Mouse (Mus musculus) forebrain, postnatal 0 days (tissue): Measurements from ENCODE around the gene Rassf5. TPM values are rescaled to one million over a fixed set of nuclear protein-coding genes. Genes with fewer than 3 reads are reported as not detected.
A peak's percentile ranks its signal among the peaks of the same experiment; 100 is the strongest.

Experiments
- ATAC-seq: fragments of 200-750 bp; cut with Nextera tagmentation; 2 replicates; pipeline ENCODE4 v1.8.0; 2017; ENCODE audit warnings: mild to moderate bottlenecking, moderate library complexity
- DNase-seq: peaks from one replicate; pipeline ENCODE4 v3.0.0-alpha.2; 2015
- H3K27ac ChIP-seq: fragments of 300-500 bp; sonication (generic); 2 replicates; pipeline ENCODE4 v1.5.1; 2014; ENCODE audit warnings: low read depth, mild to moderate bottlenecking, antibody characterized with exemption, low read length, moderate library complexity, mixed read lengths
- H3K27me3 ChIP-seq: fragments of 300-500 bp; sonication (generic); 2 replicates; pipeline ENCODE4 v1.6.1; 2014; ENCODE audit warnings: mild to moderate bottlenecking, low read length, mixed read lengths; ENCODE audit not compliant: insufficient read depth
- H3K36me3 ChIP-seq: fragments of 300-500 bp; sonication (generic); 2 replicates; pipeline ENCODE4 v1.6.1; 2014; ENCODE audit warnings: mild to moderate bottlenecking, moderate library complexity; ENCODE audit not compliant: insufficient read depth
- H3K4me1 ChIP-seq: fragments of 300-500 bp; sonication (generic); 2 replicates; pipeline ENCODE4 v1.6.1; 2014; ENCODE audit warnings: antibody characterized with exemption; ENCODE audit not compliant: insufficient read depth
- H3K4me2 ChIP-seq: fragments of 300-500 bp; sonication (generic); 2 replicates; pipeline ENCODE4 v1.6.1; 2014; ENCODE audit warnings: low read depth, mild to moderate bottlenecking, moderate library complexity
- H3K4me3 ChIP-seq: fragments of 300-500 bp; sonication (generic); 2 replicates; pipeline ENCODE4 v1.5.1; 2014; ENCODE audit warnings: low read depth, low read length, mixed read lengths
- H3K9ac ChIP-seq: fragments of 300-500 bp; sonication (generic); 2 replicates; pipeline ENCODE4 v1.6.1; 2014; ENCODE audit warnings: mild to moderate bottlenecking
- H3K9me3 ChIP-seq: fragments of 300-500 bp; sonication (generic); 2 replicates; pipeline ENCODE4 v1.6.1; 2016; ENCODE audit warnings: low read length
- CTCF ChIP-seq: sonication (generic); IDR thresholded peaks from 2 replicates; pipeline ENCODE4 v1.5.1; 2016; ENCODE audit warnings: antibody characterized with exemption, control low read depth, low read depth
- WGBS: fragments of 180-500 bp; shearing (Covaris S2); extraction: QIAGEN DNeasy Blood & Tissue Kit; methylation state at CpG from one replicate; pipeline ENCODE4 v1.1.7; 2014; 5-methylcytosine and 5-hydroxymethylcytosine counted together
- polyA plus RNA-seq: library from polyadenylated mRNA; unstranded; fragments of >200 nt; fragmentation: Nextera tagmentation; extraction: Ambion mirVana; gene quantifications from 2 replicates; pipeline ENCODE4 v1.2.1, GENCODE M21; 2015
- total RNA-seq: library from RNA; depleted of rRNA; stranded (reverse); fragments of >200 nt; gene quantifications from 2 replicates; pipeline ENCODE4 v1.2.3, GENCODE M21; 2014; rRNA removed

The Rassf5 gene
- total RNA-seq = 2.2 and 6.7 TPM in 2 replicates
- polyA plus RNA-seq = 1.6 and 2.7 TPM in 2 replicates

- peak; percentile 45 for ATAC-seq
- Histone ChIP-seq H3K4me1 (peaks cover 9% of the 10 kb centered on the region), H3K27me3 (no peaks in the 10 kb centered on the region), H3K36me3 (no peaks in the 10 kb centered on the region), H3K4me2 (peak within 1 kb of the TSS; percentile 95), H3K9ac (peak within 1 kb of the TSS; percentile 89), H3K4me3 (peak within 1 kb of the TSS; percentile 72), H3K27ac (0 out of 2 replicates have a peak within 1 kb of the TSS, but pooled peaks have one; percentile 9), H3K9me3 (no peaks in the 10 kb centered on the region)
- WGBS = 1% methylated on average over 48 of the region's 60 CpGs
- no peak for TF ChIP-seq CTCF
- peak; percentile 65 for DNase-seq
Measured at GRCm38 (mm10) chr1:131245089-131245856, at the start of gene Rassf5. Gene Rassf5, minus strand, starts transcription at chr1:131245258.

GRCm38 (mm10) chr1:131293922-131294250 lies 48.8 kb upstream of the Rassf5 start:
- Histone ChIP-seq H3K4me3 (no peak overlapping the region), H3K4me2 (no peak overlapping the region), H3K9ac (no peak overlapping the region), H3K36me3 (peaks cover 59% of the 10 kb centered on the region), H3K4me1 (no peaks in the 10 kb centered on the region), H3K9me3 (no peaks in the 10 kb centered on the region), H3K27ac (peak overlapping the region; percentile 50; the same call in 1 of the 2 replicates), H3K27me3 (no peaks in the 10 kb centered on the region)
- ATAC-seq (peak; percentile 81), DNase-seq (peak; percentile 57)
- WGBS = 60% methylated on average over 2 of the region's 2 CpGs
- TF ChIP-seq CTCF = no peak

- Histone ChIP-seq H3K4me3 (no peak overlapping the region), H3K4me1 (no peaks in the 10 kb centered on the region), H3K27me3 (no peaks in the 10 kb centered on the region), H3K9me3 (no peaks in the 10 kb centered on the region), H3K27ac (peak overlapping the region; percentile 50; the same call in 1 of the 2 replicates), H3K9ac (no peak overlapping the region), H3K36me3 (peaks cover 59% of the 10 kb centered on the region), H3K4me2 (no peak overlapping the region)
- no peak for TF ChIP-seq CTCF
- ATAC-seq = peak; percentile 21; the same call in 1 of the 2 replicates
- 67% methylated on average over 4 of the region's 4 CpGs for WGBS
- no peak for DNase-seq
Measured at GRCm38 (mm10) chr1:131293221-131293921, 48.3 kb upstream of the Rassf5 start.

- H3K9ac ChIP-seq = no peak overlapping the region
- H3K9me3 ChIP-seq = no peaks in the 10 kb centered on the region
- no peak overlapping the region for H3K4me2 ChIP-seq
- no peaks in the 10 kb centered on the region for H3K4me1 ChIP-seq
- 0 out of 2 replicates have a peak, but pooled peaks have one; percentile 14 for ATAC-seq
- peak; percentile 73 for TF ChIP-seq CTCF
- peak; percentile 75 for DNase-seq
- H3K27ac ChIP-seq = no peak overlapping the region
- H3K4me3 ChIP-seq = no peak overlapping the region
- peaks cover 41% of the 10 kb centered on the region for H3K36me3 ChIP-seq
- WGBS = 43% methylated on average over 2 of the region's 2 CpGs
- H3K27me3 ChIP-seq = no peaks in the 10 kb centered on the region
Measured at GRCm38 (mm10) chr1:131290648-131291047, 45.6 kb upstream of the Rassf5 start.

GRCm38 (mm10) chr1:131288938-131289337 lies 43.9 kb upstream of the Rassf5 start:
- Histone ChIP-seq H3K36me3 (peaks cover 33% of the 10 kb centered on the region), H3K27ac (no peak overlapping the region), H3K9ac (no peak overlapping the region), H3K4me3 (no peak overlapping the region), H3K27me3 (no peaks in the 10 kb centered on the region), H3K4me2 (no peak overlapping the region), H3K4me1 (no peaks in the 10 kb centered on the region), H3K9me3 (no peaks in the 10 kb centered on the region)
- no peak for ATAC-seq
- no peak for TF ChIP-seq CTCF
- no peak for DNase-seq
- WGBS = 81% methylated on average over 6 of the region's 6 CpGs

GRCm38 (mm10) chr1:131287267-131287666 lies 42.2 kb upstream of the Rassf5 start:
- H3K4me1 ChIP-seq = no peaks in the 10 kb centered on the region
- peaks cover 30% of the 10 kb centered on the region for H3K36me3 ChIP-seq
- ATAC-seq (no peak), DNase-seq (no peak)
- no peak overlapping the region for H3K9ac ChIP-seq
- no peak overlapping the region for H3K4me2 ChIP-seq
- no peak overlapping the region for H3K4me3 ChIP-seq
- H3K9me3 ChIP-seq = no peaks in the 10 kb centered on the region
- TF ChIP-seq CTCF = no peak
- H3K27me3 ChIP-seq = no peaks in the 10 kb centered on the region
- WGBS = 71% methylated on average over 2 of the region's 2 CpGs
- no peak overlapping the region for H3K27ac ChIP-seq

- H3K4me2 ChIP-seq = no peak overlapping the region
- no peaks in the 10 kb centered on the region for H3K4me1 ChIP-seq
- H3K27ac ChIP-seq = no peak overlapping the region
- H3K27me3 ChIP-seq = no peaks in the 10 kb centered on the region
- peaks cover 25% of the 10 kb centered on the region for H3K36me3 ChIP-seq
- no peak overlapping the region for H3K9ac ChIP-seq
- 82% methylated on average over 5 of the region's 5 CpGs for WGBS
- DNase-seq (no peak), ATAC-seq (no peak)
- no peaks in the 10 kb centered on the region for H3K9me3 ChIP-seq
- H3K4me3 ChIP-seq = no peak overlapping the region
- no peak for TF ChIP-seq CTCF
Measured at GRCm38 (mm10) chr1:131286803-131287202, 41.7 kb upstream of the Rassf5 start.
